Mouse (Mus musculus) liver, embryonic 13.5 days (tissue): ENCODE measurements at regions not wholly inside any gene's neighbourhood (a gene's known extent, or its start where the extent isn't known, plus 50 kb on each side); places are given as distances from the start of the nearest gene placed in this dataset.

ENCODE experiments used
- ATAC-seq: fragments of 200-750 bp; cut with Nextera tagmentation; 2 replicates; pipeline ENCODE4 v1.8.0; 2017; ENCODE audit warnings: low read depth, mild to moderate bottlenecking, moderate number of reproducible peaks, moderate library complexity
- DNase-seq: peaks from one replicate; pipeline ENCODE4 v3.0.0; 2022
- H3K27ac ChIP-seq: fragments of 300-500 bp; sonication (generic); 2 replicates; pipeline ENCODE4 v1.5.1; 2015; ENCODE audit warnings: moderate library complexity, mild to moderate bottlenecking, inconsistent platforms
- H3K27me3 ChIP-seq: fragments of 300-500 bp; sonication (generic); 2 replicates; pipeline ENCODE4 v1.6.1; 2015; ENCODE audit warnings: mild to moderate bottlenecking, inconsistent platforms
- H3K36me3 ChIP-seq: fragments of 300-500 bp; sonication (generic); 2 replicates; pipeline ENCODE4 v1.6.1; 2015; ENCODE audit warnings: mild to moderate bottlenecking, inconsistent platforms
- H3K4me1 ChIP-seq: fragments of 300-500 bp; sonication (generic); replicated peaks from 2 replicates; pipeline ENCODE4 v1.6.1; 2015; ENCODE audit warnings: inconsistent platforms
- H3K4me2 ChIP-seq: fragments of 300-500 bp; sonication (generic); 2 replicates; pipeline ENCODE4 v1.6.1; 2015; ENCODE audit warnings: inconsistent platforms, mild to moderate bottlenecking, moderate library complexity
- H3K4me3 ChIP-seq: fragments of 300-500 bp; sonication (generic); replicated peaks from 2 replicates; pipeline ENCODE4 v1.5.1; 2015; ENCODE audit warnings: mild to moderate bottlenecking, inconsistent platforms
- H3K9ac ChIP-seq: fragments of 300-500 bp; sonication (generic); 2 replicates; pipeline ENCODE4 v1.6.1; 2015; ENCODE audit warnings: mild to moderate bottlenecking, inconsistent platforms
- H3K9me3 ChIP-seq: fragments of 300-500 bp; sonication (generic); replicated peaks from 2 replicates; pipeline ENCODE4 v1.6.1; 2016; ENCODE audit warnings: inconsistent platforms
- WGBS: fragments of 180-500 bp; shearing (Covaris S2); methylation state at CpG from one replicate; pipeline ENCODE4 v1.1.7; 2015; ENCODE audit not compliant: insufficient replicate concordance; 5-methylcytosine and 5-hydroxymethylcytosine counted together

- no peaks in the 10 kb centered on the region for H3K9me3 ChIP-seq
- ATAC-seq = no peak
- no peak overlapping the region for H3K27ac ChIP-seq
- H3K36me3 ChIP-seq = no peaks in the 10 kb centered on the region
- H3K4me1 ChIP-seq = peaks cover 10% of the 10 kb centered on the region
- H3K4me3 ChIP-seq = no peak overlapping the region
- no peak overlapping the region for H3K9ac ChIP-seq
- no peak for DNase-seq
- 67% methylated on average over 10 of the region's 10 CpGs for WGBS
- no peak overlapping the region for H3K4me2 ChIP-seq
- H3K27me3 ChIP-seq = no peaks in the 10 kb centered on the region
Measured at GRCm38 (mm10) chr4:140423791-140424190, 177.2 kb upstream of the Igsf21 start.

- H3K9me3 ChIP-seq = no peaks in the 10 kb centered on the region
- H3K36me3 ChIP-seq = no peaks in the 10 kb centered on the region
- peaks cover 10% of the 10 kb centered on the region for H3K4me1 ChIP-seq
- ATAC-seq (no peak), DNase-seq (no peak)
- H3K27me3 ChIP-seq = no peaks in the 10 kb centered on the region
- H3K4me3 ChIP-seq = no peak overlapping the region
- no peak overlapping the region for H3K9ac ChIP-seq
- H3K27ac ChIP-seq = no peak overlapping the region; the same call in 1 of the 2 replicates
- no peak overlapping the region for H3K4me2 ChIP-seq
- WGBS = 39% methylated on average over 7 of the region's 7 CpGs
Measured at GRCm38 (mm10) chr4:140421926-140422585, 175.5 kb upstream of the Igsf21 start.

GRCm38 (mm10) chr4:140419720-140420412 lies 173.3 kb upstream of the Igsf21 start:
- Histone ChIP-seq H3K4me3 (no peak overlapping the region), H3K4me2 (no peak overlapping the region), H3K4me1 (peaks cover 10% of the 10 kb centered on the region), H3K9me3 (no peaks in the 10 kb centered on the region), H3K9ac (no peak overlapping the region), H3K27ac (no peak overlapping the region), H3K36me3 (no peaks in the 10 kb centered on the region), H3K27me3 (no peaks in the 10 kb centered on the region)
- 44% methylated on average over 15 of the region's 15 CpGs for WGBS
- ATAC-seq = no peak
- no peak for DNase-seq

DNA sequence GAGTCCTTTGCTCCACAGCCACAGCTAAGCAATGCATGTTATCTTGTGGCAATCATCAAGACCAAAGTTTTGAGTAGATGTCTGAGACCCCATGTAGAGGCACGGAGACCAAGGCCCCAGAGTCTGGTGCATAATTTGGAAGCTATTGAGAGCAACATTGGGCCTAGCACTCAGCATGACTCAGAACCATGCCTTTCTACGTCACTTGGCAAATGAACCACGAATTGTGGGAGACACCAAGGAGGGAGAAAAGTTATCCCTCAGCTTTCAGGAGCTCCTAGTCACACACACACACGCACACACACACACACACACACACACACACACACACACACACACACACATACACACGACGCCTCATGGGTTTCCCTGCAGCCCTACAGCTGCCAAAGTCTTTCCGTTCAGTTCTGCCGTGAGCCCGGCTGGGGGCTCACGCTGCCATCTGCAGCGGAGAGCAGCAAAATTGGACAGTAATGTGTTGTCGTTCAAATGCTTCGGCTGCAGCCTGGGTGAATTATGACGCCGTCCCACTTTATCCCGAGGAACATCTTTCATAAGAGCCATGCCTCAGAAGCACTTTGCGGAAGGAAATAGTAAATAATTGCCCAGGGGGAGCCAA lies 165.8 kb upstream of the Igsf21 start:
- H3K9me3 ChIP-seq = no peaks in the 10 kb centered on the region; the same call in 1 of the 2 replicates
- no peak for ATAC-seq
- H3K4me3 ChIP-seq = no peak overlapping the region
- no peak overlapping the region for H3K9ac ChIP-seq
- no peak overlapping the region for H3K4me2 ChIP-seq
- H3K27ac ChIP-seq = no peak overlapping the region
- H3K27me3 ChIP-seq = no peaks in the 10 kb centered on the region
- no peaks in the 10 kb centered on the region for H3K4me1 ChIP-seq
- 75% methylated on average over 17 of the region's 17 CpGs for WGBS
- DNase-seq = no peak
- H3K36me3 ChIP-seq = no peaks in the 10 kb centered on the region

GRCm38 (mm10) chr4:140408446-140408845 lies 161.9 kb upstream of the Igsf21 start:
- no peaks in the 10 kb centered on the region for H3K36me3 ChIP-seq
- ATAC-seq = no peak
- H3K4me2 ChIP-seq = no peak overlapping the region
- no peaks in the 10 kb centered on the region for H3K27me3 ChIP-seq
- no peak for DNase-seq
- no peak overlapping the region for H3K27ac ChIP-seq
- no peaks in the 10 kb centered on the region for H3K4me1 ChIP-seq
- WGBS = 73% methylated on average over 5 of the region's 5 CpGs
- H3K9ac ChIP-seq = no peak overlapping the region
- H3K4me3 ChIP-seq = no peak overlapping the region
- no peaks in the 10 kb centered on the region; the same call in 1 of the 2 replicates for H3K9me3 ChIP-seq

DNA sequence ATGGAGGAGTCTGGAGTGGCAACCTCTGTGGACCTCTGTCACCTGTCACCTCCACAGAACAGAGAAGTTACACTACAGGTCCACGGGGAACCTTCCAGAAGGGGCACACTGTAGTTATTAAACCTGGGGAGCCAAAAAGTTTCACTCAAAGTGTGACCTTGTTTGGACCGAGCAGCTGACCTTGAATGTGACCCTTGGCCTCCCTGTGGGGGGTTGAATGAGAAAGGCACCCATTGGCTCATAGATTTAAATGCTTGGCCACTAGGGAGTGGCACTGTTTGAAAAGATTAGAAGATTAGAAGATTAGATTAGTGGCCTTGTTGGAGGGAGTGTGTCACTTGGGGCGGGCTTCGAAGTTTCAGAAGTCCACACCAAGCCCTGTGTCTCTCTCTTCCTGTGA lies 160.3 kb upstream of the Igsf21 start:
- Histone ChIP-seq H3K9me3 (no peaks in the 10 kb centered on the region; the same call in 1 of the 2 replicates), H3K27me3 (no peaks in the 10 kb centered on the region), H3K4me3 (no peak overlapping the region), H3K36me3 (no peaks in the 10 kb centered on the region), H3K4me1 (no peaks in the 10 kb centered on the region), H3K9ac (no peak overlapping the region), H3K4me2 (no peak overlapping the region), H3K27ac (no peak overlapping the region)
- no peak for DNase-seq
- 61% methylated on average over 4 of the region's 4 CpGs for WGBS
- ATAC-seq = no peak

- no peak for ATAC-seq
- Histone ChIP-seq H3K27me3 (no peaks in the 10 kb centered on the region), H3K4me2 (no peak overlapping the region), H3K9me3 (no peaks in the 10 kb centered on the region; the same call in 1 of the 2 replicates), H3K4me3 (no peak overlapping the region), H3K36me3 (no peaks in the 10 kb centered on the region), H3K4me1 (no peaks in the 10 kb centered on the region), H3K9ac (no peak overlapping the region), H3K27ac (no peak overlapping the region)
- DNase-seq = no peak
- 31% methylated on average over 7 of the region's 7 CpGs for WGBS
Measured at GRCm38 (mm10) chr4:140405993-140406881, 159.7 kb upstream of the Igsf21 start.

DNA sequence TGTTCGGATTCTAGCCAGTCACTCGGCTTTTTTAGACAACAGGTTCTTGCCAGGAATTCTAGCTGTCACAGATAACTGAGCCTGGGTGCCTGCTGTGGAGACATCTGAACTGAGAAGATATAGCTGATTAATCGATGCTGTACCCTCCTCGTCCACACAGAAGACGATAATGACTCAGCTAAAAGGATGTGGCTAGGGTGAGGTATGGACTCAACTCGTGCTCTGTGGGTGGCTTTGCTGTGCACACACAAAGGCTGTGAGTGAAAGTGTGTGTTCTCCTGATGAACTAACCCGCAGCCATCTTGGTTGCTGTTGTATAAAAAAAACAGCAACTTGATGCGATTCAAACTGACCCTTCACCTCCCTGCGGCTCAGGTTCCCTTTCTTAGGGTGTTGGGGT lies 158.8 kb upstream of the Igsf21 start:
- H3K4me1 ChIP-seq = no peaks in the 10 kb centered on the region
- no peaks in the 10 kb centered on the region for H3K27me3 ChIP-seq
- 41% methylated on average over 9 of the region's 9 CpGs for WGBS
- ATAC-seq = no peak
- H3K4me2 ChIP-seq = no peak overlapping the region
- no peak overlapping the region for H3K27ac ChIP-seq
- no peaks in the 10 kb centered on the region for H3K36me3 ChIP-seq
- H3K9ac ChIP-seq = no peak overlapping the region
- H3K4me3 ChIP-seq = no peak overlapping the region
- H3K9me3 ChIP-seq = no peaks in the 10 kb centered on the region; the same call in 1 of the 2 replicates
- no peak for DNase-seq

GRCm38 (mm10) chr4:140403128-140403527 lies 156.5 kb upstream of the Igsf21 start:
- 35% methylated on average over 8 of the region's 8 CpGs for WGBS
- no peak overlapping the region for H3K4me3 ChIP-seq
- no peaks in the 10 kb centered on the region for H3K27me3 ChIP-seq
- DNase-seq = no peak
- H3K4me1 ChIP-seq = no peaks in the 10 kb centered on the region
- H3K9me3 ChIP-seq = no peaks in the 10 kb centered on the region
- H3K36me3 ChIP-seq = no peaks in the 10 kb centered on the region
- no peak overlapping the region for H3K27ac ChIP-seq
- no peak overlapping the region for H3K9ac ChIP-seq
- no peak overlapping the region for H3K4me2 ChIP-seq
- ATAC-seq = no peak

DNA sequence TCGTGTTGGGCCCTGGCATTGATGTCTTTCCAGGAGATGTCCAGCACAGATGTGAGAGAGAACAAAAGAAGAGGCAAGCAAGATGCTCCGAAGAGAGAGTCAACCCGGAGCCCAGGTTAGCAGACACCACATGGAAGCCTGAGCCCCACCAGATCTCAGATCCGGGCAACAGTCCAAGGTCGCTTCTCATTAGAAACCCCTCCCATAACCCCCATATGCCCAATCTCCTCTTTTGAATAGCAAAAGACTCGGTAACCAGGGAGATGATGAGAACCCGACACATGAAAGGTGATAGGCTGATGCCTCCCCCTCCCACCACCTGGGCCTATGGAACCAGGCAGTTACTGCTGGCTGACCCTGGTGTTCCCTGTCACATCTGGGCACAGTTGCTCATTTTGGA lies 155.7 kb upstream of the Igsf21 start:
- no peak overlapping the region for H3K4me3 ChIP-seq
- WGBS = 57% methylated on average over 7 of the region's 7 CpGs
- H3K4me1 ChIP-seq = no peaks in the 10 kb centered on the region
- no peak overlapping the region for H3K27ac ChIP-seq
- no peaks in the 10 kb centered on the region for H3K36me3 ChIP-seq
- H3K9ac ChIP-seq = no peak overlapping the region
- H3K9me3 ChIP-seq = no peaks in the 10 kb centered on the region
- no peak for DNase-seq
- no peaks in the 10 kb centered on the region for H3K27me3 ChIP-seq
- ATAC-seq = no peak
- H3K4me2 ChIP-seq = no peak overlapping the region

GRCm38 (mm10) chr4:140401632-140402031 lies 155.0 kb upstream of the Igsf21 start:
- Histone ChIP-seq H3K4me2 (no peak overlapping the region), H3K36me3 (no peaks in the 10 kb centered on the region), H3K9me3 (no peaks in the 10 kb centered on the region), H3K27ac (no peak overlapping the region), H3K9ac (no peak overlapping the region), H3K27me3 (no peaks in the 10 kb centered on the region), H3K4me1 (no peaks in the 10 kb centered on the region), H3K4me3 (no peak overlapping the region)
- no peak for DNase-seq
- 75% methylated on average over 10 of the region's 10 CpGs for WGBS
- ATAC-seq = no peak
